Comparison of ENCODE assay signal across 8 mouse cellular contexts in the genomic region with DNA sequence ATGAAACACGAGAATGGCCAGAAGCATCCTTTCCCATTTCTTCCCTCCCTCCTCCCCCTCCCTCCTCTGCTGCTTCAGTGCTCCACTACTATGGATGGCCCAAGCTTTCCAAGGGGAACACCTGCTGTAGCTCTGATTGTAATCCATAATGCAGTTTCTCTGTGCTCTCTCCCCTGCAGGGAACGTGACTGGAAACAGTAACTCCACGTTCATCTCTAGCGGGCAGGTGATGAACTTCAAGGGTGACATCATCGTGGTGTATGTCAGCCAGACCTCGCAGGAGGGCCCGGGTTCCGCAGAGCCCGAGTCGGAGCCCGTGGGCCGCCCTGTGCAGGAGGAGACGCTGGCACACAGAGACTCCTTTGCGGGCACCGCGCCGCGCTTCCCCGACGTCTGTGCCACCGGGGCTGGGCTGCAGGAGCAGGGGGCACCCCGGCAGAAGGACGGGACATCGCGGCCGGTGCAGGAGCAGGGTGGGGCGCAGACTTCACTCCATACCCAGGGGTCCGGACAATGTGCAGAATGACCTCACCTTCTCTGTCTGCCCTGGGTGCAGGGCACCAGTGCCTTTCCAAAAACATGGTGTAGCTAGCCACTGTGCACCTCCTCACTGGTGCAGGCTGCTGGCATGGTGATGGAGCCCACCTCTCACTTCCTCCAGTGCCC.
DNase-seq lines count a peak whose midpoint lies in the region; ATAC-seq and TF ChIP-seq lines count a peak whose summit lies in the region.

No protein-coding gene starts in this region.

- no peak for TF ChIP-seq POLR2A in brain, embryonic 14.5 days (IDR thresholded peaks at IDR 0.05; ENCODE audit: borderline replicate concordance, extremely low read depth, insufficient read depth, insufficient read length, poor library complexity, severe bottlenecking)

- 8% methylated on average over 28 of the region's 28 CpGs for WGBS in kidney, embryonic 14.5 days
- WGBS in embryonic facial prominence, embryonic 15.5 days = 5% methylated on average over 28 of the region's 28 CpGs
- WGBS in limb, embryonic 12.5 days = 8% methylated on average over 28 of the region's 28 CpGs

- DNase-seq in kidney, postnatal 25 days = no peak
- DNase-seq in brain, embryonic 14.5 days (ENCODE audit: low read depth) = peak; percentile 75
- DNase-seq in right cerebral cortex, postnatal 14 days = peak; percentile 23
- DNase-seq in kidney, postnatal 10 days = no peak

- no peaks in the 10 kb centered on the region for H3K9me3 ChIP-seq in kidney, embryonic 14.5 days (ENCODE audit: control insufficient read depth, low read length)
- no peaks in the 10 kb centered on the region for H3K9me3 ChIP-seq in embryonic facial prominence, embryonic 15.5 days (replicated peaks)
- H3K9me3 ChIP-seq in limb, embryonic 12.5 days = no peaks in the 10 kb centered on the region

- no peak overlapping the region for H3K9ac ChIP-seq in kidney, embryonic 14.5 days (ENCODE audit: low read depth, low read length)
- no peak overlapping the region for H3K9ac ChIP-seq in embryonic facial prominence, embryonic 15.5 days
- no peak overlapping the region for H3K9ac ChIP-seq in limb, embryonic 12.5 days (replicated peaks)

- TF ChIP-seq CTCF in brain, embryonic 14.5 days (IDR thresholded peaks at IDR 0.05; ENCODE audit: borderline replicate concordance, extremely low read depth, insufficient read depth, insufficient read length) = peak; percentile 19; the same call in 1 of the 2 replicates

- no peaks in the 10 kb centered on the region for H3K36me3 ChIP-seq in kidney, embryonic 14.5 days (ENCODE audit: control insufficient read depth, insufficient read depth, low read length)
- H3K36me3 ChIP-seq in embryonic facial prominence, embryonic 15.5 days = no peaks in the 10 kb centered on the region
- H3K36me3 ChIP-seq in limb, embryonic 12.5 days = no peaks in the 10 kb centered on the region

- H3K27ac ChIP-seq in kidney, embryonic 14.5 days (ENCODE audit: low read depth, low read length) = no peak overlapping the region
- H3K27ac ChIP-seq in embryonic facial prominence, embryonic 15.5 days (replicated peaks) = no peak overlapping the region
- H3K27ac ChIP-seq in limb, embryonic 12.5 days = no peak overlapping the region

- H3K4me1 ChIP-seq in kidney, embryonic 14.5 days (ENCODE audit: control insufficient read depth, insufficient read depth, low read length) = peaks cover 11% of the 10 kb centered on the region
- peaks cover 18% of the 10 kb centered on the region for H3K4me1 ChIP-seq in embryonic facial prominence, embryonic 15.5 days
- peaks cover 10% of the 10 kb centered on the region for H3K4me1 ChIP-seq in limb, embryonic 12.5 days (replicated peaks)

- H3K4me3 ChIP-seq in kidney, embryonic 14.5 days (ENCODE audit: low read length) = peak overlapping the region; percentile 27
- H3K4me3 ChIP-seq in embryonic facial prominence, embryonic 15.5 days (replicated peaks) = peak overlapping the region; percentile 17
- H3K4me3 ChIP-seq in limb, embryonic 12.5 days (replicated peaks) = peak overlapping the region; percentile 29

- ATAC-seq in kidney, embryonic 14.5 days (ENCODE audit: low FRiP score, low TSS enrichment) = peak; percentile 50; the same call in 1 of the 2 replicates
- no peak for ATAC-seq in embryonic facial prominence, embryonic 15.5 days (ENCODE audit: insufficient number of reproducible peaks, low FRiP score, low TSS enrichment, low read depth)
- ATAC-seq in limb, embryonic 12.5 days (ENCODE audit: insufficient number of reproducible peaks, insufficient read depth, low FRiP score, low TSS enrichment, low read depth) = peak; percentile 49; the same call in 1 of the 2 replicates
- no peak for ATAC-seq in CD4-positive, CD25-positive, alpha-beta regulatory T cell, adult 4 months

- peak overlapping the region; percentile 51 for H3K4me2 ChIP-seq in kidney, embryonic 14.5 days (replicated peaks; ENCODE audit: low read depth, low read length)
- peak overlapping the region; percentile 44 for H3K4me2 ChIP-seq in embryonic facial prominence, embryonic 15.5 days (replicated peaks)
- H3K4me2 ChIP-seq in limb, embryonic 12.5 days = peak overlapping the region; percentile 50

- peaks cover 9% of the 10 kb centered on the region for H3K27me3 ChIP-seq in kidney, embryonic 14.5 days (ENCODE audit: control insufficient read depth, insufficient read depth, low read length)
- H3K27me3 ChIP-seq in embryonic facial prominence, embryonic 15.5 days = peaks cover 16% of the 10 kb centered on the region
- peaks cover 31% of the 10 kb centered on the region for H3K27me3 ChIP-seq in limb, embryonic 12.5 days

Comparison
In these comparisons a context has a peak if more than half of its experiments do, and no peak if none do; other contexts are left out.
1. ATAC-seq: peak in kidney, embryonic 14.5 days (single experiment) and limb, embryonic 12.5 days (single experiment); none in embryonic facial prominence, embryonic 15.5 days (single experiment) and CD4-positive, CD25-positive, alpha-beta regulatory T cell, adult 4 months (single experiment).
2. DNase-seq: peak in brain, embryonic 14.5 days (single experiment) and right cerebral cortex, postnatal 14 days (single experiment); none in kidney, postnatal 25 days (0 of 2) and kidney, postnatal 10 days (single experiment).
3. Peak in every context shown above with its lines, with median percentiles within 50 percentile points of each other: H3K4me2 ChIP-seq and H3K4me3 ChIP-seq.